Mouse (Mus musculus): ENCODE measurements around the gene Zfp462.

Gene Zfp462

GRCm38 (mm10) chr4:54996064-54996463 is 51.2 kb downstream of the Zfp462 start:
- CTCF ChIA-PET, result no interaction called here

GRCm38 (mm10) chr4:54998146-54998841 is 53.4 kb downstream of the Zfp462 start:
- CTCF ChIA-PET, result no interaction called here

- CTCF ChIA-PET, result no interaction called here
Observed at GRCm38 (mm10) chr4:54999556-54999955, 54.7 kb downstream of the Zfp462 start.

- CTCF ChIA-PET, result no interaction called here
Observed at GRCm38 (mm10) chr4:55001386-55001785, 56.5 kb downstream of the Zfp462 start.

- CTCF ChIA-PET, result no interaction called here
Observed at GRCm38 (mm10) chr4:55003128-55003527, 58.3 kb downstream of the Zfp462 start.

- CTCF ChIA-PET, result no interaction called here
Observed at GRCm38 (mm10) chr4:55005066-55005465, 60.2 kb downstream of the Zfp462 start.

- CTCF ChIA-PET, result no interaction called here
Observed at GRCm38 (mm10) chr4:55005521-55005969, 60.7 kb downstream of the Zfp462 start.

GRCm38 (mm10) chr4:55006024-55006423 is 61.2 kb downstream of the Zfp462 start:
- CTCF ChIA-PET, result no interaction called here

GRCm38 (mm10) chr4:55008616-55009015 is 63.8 kb downstream of the Zfp462 start:
- CTCF ChIA-PET, result no interaction called here

GRCm38 (mm10) chr4:55011391-55011790 is 66.5 kb downstream of the Zfp462 start:
- CTCF ChIA-PET, result no interaction called here

GRCm38 (mm10) chr4:55013563-55014248 is 68.9 kb downstream of the Zfp462 start:
- CTCF ChIA-PET, result no interaction called here

- CTCF ChIA-PET, result no interaction called here
Observed at GRCm38 (mm10) chr4:55014731-55015463, 70.0 kb downstream of the Zfp462 start.

GRCm38 (mm10) chr4:55015517-55015916 is 70.7 kb downstream of the Zfp462 start:
- CTCF ChIA-PET, result no interaction called here

GRCm38 (mm10) chr4:55026109-55026646 is 81.3 kb downstream of the Zfp462 start:
- CTCF ChIA-PET, result no interaction called here

- CTCF ChIA-PET, result no interaction called here
Observed at GRCm38 (mm10) chr4:55030401-55030800, 85.6 kb downstream of the Zfp462 start.

GRCm38 (mm10) chr4:55032317-55032930 is 87.6 kb downstream of the Zfp462 start:
- CTCF ChIA-PET, result interaction anchor here (0.8 kb wide), 1 partner anchor 48 kb away, joined by 18 read pairs; no protein-coding TSS in a partner anchor

- CTCF ChIA-PET, result no interaction called here
Observed at GRCm38 (mm10) chr4:55033452-55033851, 88.6 kb downstream of the Zfp462 start.

GRCm38 (mm10) chr4:55038139-55038538 is 93.3 kb downstream of the Zfp462 start:
- CTCF ChIA-PET, result no interaction called here

GRCm38 (mm10) chr4:55040258-55040964 is 95.6 kb downstream of the Zfp462 start:
- CTCF ChIA-PET, result no interaction called here

- CTCF ChIA-PET, result no interaction called here
Observed at GRCm38 (mm10) chr4:55041106-55041730, 96.4 kb downstream of the Zfp462 start.

- CTCF ChIA-PET, result interaction anchor here (0.7 kb wide), 1 partner anchor 27 kb away, joined by 5 read pairs; no protein-coding TSS in a partner anchor
Observed at GRCm38 (mm10) chr4:55042573-55042972, 97.7 kb downstream of the Zfp462 start.
